Mouse (Mus musculus): ENCODE data around the gene Cd200r4. TPM values are rescaled to one million over a fixed set of nuclear protein-coding genes. Genes with fewer than 3 reads are reported as not detected.
"Not testable (repeated sequence)": the region's sequence is repeated elsewhere in the genome, so short reads cannot be mapped to it uniquely, and the experiment has no call there.

Gene Cd200r4
- polyA plus RNA-seq, 1 experiment from 2014 or later, result not detected

- 52% methylated on average over 2 of the region's 2 CpGs for WGBS
- not testable (repeated sequence) for H3K4me2 ChIP-seq (replicated peaks; ENCODE audit: low read depth, low read length); H3K9me3 ChIP-seq (ENCODE audit: low read length); ATAC-seq (ENCODE audit: low FRiP score, low TSS enrichment); H3K27me3 ChIP-seq (ENCODE audit: insufficient read depth, low read length); H3K4me3 ChIP-seq (ENCODE audit: low read length); H3K9ac ChIP-seq (replicated peaks; ENCODE audit: low read length); H3K36me3 ChIP-seq (ENCODE audit: insufficient read depth, low read length); H3K4me1 ChIP-seq (ENCODE audit: insufficient read depth, low read length); H3K27ac ChIP-seq (ENCODE audit: low read length)
Measured at GRCm38 (mm10) chr16:44833189-44833588, 21.7 kb downstream of the Cd200r4 start.

GRCm38 (mm10) chr16:44866797-44867196 lies 55.3 kb downstream of the Cd200r4 start, which contains the start of gene Cd200r2:
Cd200r2 (plus strand) TSS chr16:44867097.
- Histone ChIP-seq H3K36me3 (ENCODE audit: insufficient read depth, low read length) (no peaks in the 10 kb centered on the region), H3K27ac (ENCODE audit: low read length) (no peak within 1 kb of the TSS), H3K4me1 (ENCODE audit: insufficient read depth, low read length) (no peaks in the 10 kb centered on the region), H3K4me2 (replicated peaks; ENCODE audit: low read depth, low read length) (no peak within 1 kb of the TSS), H3K4me3 (ENCODE audit: low read length) (no peak within 1 kb of the TSS), H3K9ac (replicated peaks; ENCODE audit: low read length) (no peak within 1 kb of the TSS), H3K27me3 (ENCODE audit: insufficient read depth, low read length) (no peaks in the 10 kb centered on the region), H3K9me3 (ENCODE audit: low read length) (no peaks in the 10 kb centered on the region)
- ATAC-seq (ENCODE audit: low FRiP score, low TSS enrichment), result no peak
- 82% methylated on average over 2 of the region's 2 CpGs for WGBS

GRCm38 (mm10) chr16:44875178-44875577 lies 63.6 kb downstream of the Cd200r4 start:
- H3K9ac ChIP-seq (replicated peaks; ENCODE audit: low read length), result no peak overlapping the region
- no peaks in the 10 kb centered on the region for H3K27me3 ChIP-seq (ENCODE audit: insufficient read depth, low read length)
- no peaks in the 10 kb centered on the region for H3K9me3 ChIP-seq (ENCODE audit: low read length)
- no peak overlapping the region for H3K4me3 ChIP-seq (ENCODE audit: low read length)
- H3K36me3 ChIP-seq (ENCODE audit: insufficient read depth, low read length), result no peaks in the 10 kb centered on the region
- ATAC-seq (ENCODE audit: low FRiP score, low TSS enrichment), result no peak
- no peak overlapping the region for H3K27ac ChIP-seq (ENCODE audit: low read length)
- 33% methylated on average over 1 of the region's 1 CpGs for WGBS
- H3K4me1 ChIP-seq (ENCODE audit: insufficient read depth, low read length), result no peaks in the 10 kb centered on the region
- H3K4me2 ChIP-seq (replicated peaks; ENCODE audit: low read depth, low read length), result no peak overlapping the region

GRCm38 (mm10) chr16:44876625-44877024 lies 65.1 kb downstream of the Cd200r4 start:
- ATAC-seq (ENCODE audit: low FRiP score, low TSS enrichment), result no peak
- H3K36me3 ChIP-seq (ENCODE audit: insufficient read depth, low read length), result no peaks in the 10 kb centered on the region
- no peak overlapping the region for H3K27ac ChIP-seq (ENCODE audit: low read length)
- no peaks in the 10 kb centered on the region for H3K27me3 ChIP-seq (ENCODE audit: insufficient read depth, low read length)
- H3K4me1 ChIP-seq (ENCODE audit: insufficient read depth, low read length), result no peaks in the 10 kb centered on the region
- no peaks in the 10 kb centered on the region for H3K9me3 ChIP-seq (ENCODE audit: low read length)
- WGBS, result 74% methylated on average over 5 of the region's 5 CpGs
- no peak overlapping the region for H3K4me3 ChIP-seq (ENCODE audit: low read length)
- no peak overlapping the region for H3K9ac ChIP-seq (replicated peaks; ENCODE audit: low read length)
- no peak overlapping the region for H3K4me2 ChIP-seq (replicated peaks; ENCODE audit: low read depth, low read length)

GRCm38 (mm10) chr16:44877595-44877994 lies 66.1 kb downstream of the Cd200r4 start:
- Histone ChIP-seq H3K27ac (ENCODE audit: low read length) (no peak overlapping the region), H3K9me3 (ENCODE audit: low read length) (no peaks in the 10 kb centered on the region), H3K9ac (replicated peaks; ENCODE audit: low read length) (no peak overlapping the region), H3K4me2 (replicated peaks; ENCODE audit: low read depth, low read length) (no peak overlapping the region), H3K36me3 (ENCODE audit: insufficient read depth, low read length) (no peaks in the 10 kb centered on the region), H3K4me1 (ENCODE audit: insufficient read depth, low read length) (no peaks in the 10 kb centered on the region), H3K4me3 (ENCODE audit: low read length) (no peak overlapping the region), H3K27me3 (ENCODE audit: insufficient read depth, low read length) (no peaks in the 10 kb centered on the region)
- WGBS, result 83% methylated on average over 6 of the region's 6 CpGs
- no peak for ATAC-seq (ENCODE audit: low FRiP score, low TSS enrichment)

Other genes starting within 250 kb of the Cd200r4 start
- gene Nepro, start 87.4 kb upstream of the Cd200r4 start, polyA plus RNA-seq (2015; fragmentation: Nextera tagmentation; extraction: Ambion mirVana), result 8.6 and 9.5 TPM in 2 replicates
- gene Gtpbp8, start 65.4 kb upstream of the Cd200r4 start, polyA plus RNA-seq (2015; fragmentation: Nextera tagmentation; extraction: Ambion mirVana), result 28.9 and 29.1 TPM in 2 replicates
- gene Cd200r1, start 46.0 kb upstream of the Cd200r4 start, polyA plus RNA-seq (2015; fragmentation: Nextera tagmentation; extraction: Ambion mirVana), result 0.66 and 0.68 TPM in 2 replicates
- not detected in 2 replicates for gene Cd200r2, start 55.4 kb downstream of the Cd200r4 start, polyA plus RNA-seq (2015; fragmentation: Nextera tagmentation; extraction: Ambion mirVana)
- 0.12 and 0.47 TPM in 2 replicates for gene Cd200r3, start 131.9 kb downstream of the Cd200r4 start, polyA plus RNA-seq (2015; fragmentation: Nextera tagmentation; extraction: Ambion mirVana)